15 mouse cellular contexts compared by ENCODE assay signal in the genomic region with DNA sequence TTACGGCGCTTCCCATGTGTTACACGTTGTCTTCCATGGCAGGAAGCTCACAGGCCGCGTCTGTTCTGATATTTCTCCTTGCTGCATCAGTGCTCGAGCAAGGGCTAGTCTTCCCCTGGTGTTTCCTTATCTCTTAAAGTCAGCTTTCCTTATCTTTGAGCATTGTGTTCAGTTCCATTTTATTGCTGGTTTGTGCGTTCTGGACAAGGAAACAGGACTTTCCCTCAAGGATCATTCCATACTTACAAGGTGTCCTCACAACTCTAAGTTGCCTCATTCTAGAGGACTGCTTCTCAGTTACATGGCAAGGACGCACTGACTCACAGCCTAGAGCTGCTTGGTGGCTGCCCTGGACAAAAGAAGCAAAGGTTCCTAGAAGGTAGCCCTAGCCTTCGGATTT.
A peak's percentile ranks its signal among the peaks of the same experiment; 100 is the strongest.
DNase-seq lines count a peak whose midpoint lies in the region; ATAC-seq lines count a peak whose summit lies in the region.
"Had no signal": no experiment of that assay in that cellular context is flagged by ENCODE, and none has a peak within 500 bp of the region (broad histone marks: within the 10 kb centered on the region; RNA-seq: fewer than 3 reads in every experiment).

No protein-coding gene starts in this region.

- peak overlapping the region; percentile 56; the same call in 1 of the 2 replicates for H3K27ac ChIP-seq in heart, embryonic 10.5 days
- H3K27ac ChIP-seq in liver, embryonic 12.5 days, result peak overlapping the region; percentile 81
- H3K27ac ChIP-seq: embryonic facial prominence, embryonic 15.5 days; hindbrain, embryonic 15.5 days; kidney, postnatal 0 days had no signal

- peak overlapping the region; percentile 32; the same call in 1 of the 2 replicates for H3K9ac ChIP-seq in liver, embryonic 12.5 days
- H3K9ac ChIP-seq: embryonic facial prominence, embryonic 15.5 days; hindbrain, embryonic 15.5 days had no signal

- no peaks in the 10 kb centered on the region for H3K36me3 ChIP-seq in heart, embryonic 10.5 days
- peaks cover 70% of the 10 kb centered on the region for H3K36me3 ChIP-seq in megakaryocyte, embryonic 14.5 days (replicated peaks; ENCODE audit: low read length)
- 0 out of 2 replicates have a peak, but pooled peaks cover 6% of the 10 kb centered on the region for H3K36me3 ChIP-seq in liver, embryonic 12.5 days
- H3K36me3 ChIP-seq: embryonic facial prominence, embryonic 15.5 days; hindbrain, embryonic 15.5 days had no signal

- no peaks in the 10 kb centered on the region for H3K9me3 ChIP-seq in heart, embryonic 10.5 days
- no peaks in the 10 kb centered on the region for H3K9me3 ChIP-seq in megakaryocyte, embryonic 14.5 days
- no peaks in the 10 kb centered on the region for H3K9me3 ChIP-seq in liver, embryonic 12.5 days (replicated peaks)
- H3K9me3 ChIP-seq: embryonic facial prominence, embryonic 15.5 days; hindbrain, embryonic 15.5 days had no signal

- H3K4me3 ChIP-seq in heart, embryonic 10.5 days, result no peak overlapping the region
- peak overlapping the region; percentile 86 for H3K4me3 ChIP-seq in megakaryocyte, embryonic 14.5 days (replicated peaks)
- no peak overlapping the region for H3K4me3 ChIP-seq in liver, embryonic 12.5 days
- H3K4me3 ChIP-seq: embryonic facial prominence, embryonic 15.5 days; hindbrain, embryonic 15.5 days had no signal

- H3K4me2 ChIP-seq in liver, embryonic 12.5 days, result peak overlapping the region; percentile 45
- H3K4me2 ChIP-seq: embryonic facial prominence, embryonic 15.5 days; hindbrain, embryonic 15.5 days had no signal

- H3K4me1 ChIP-seq in heart, embryonic 10.5 days, result peaks cover 59% of the 10 kb centered on the region
- peaks cover 96% of the 10 kb centered on the region for H3K4me1 ChIP-seq in megakaryocyte, embryonic 14.5 days
- peaks cover 86% of the 10 kb centered on the region for H3K4me1 ChIP-seq in liver, embryonic 12.5 days

- no peak for ATAC-seq in megakaryocyte, adult 5-6 weeks (ENCODE audit: poor library complexity, severe bottlenecking)
- peak; percentile 76 for ATAC-seq in liver, embryonic 12.5 days

- intact Hi-C loops in heart, postnatal 25 days (cut with DNase I), result loop anchor here (5.0 kb wide), 1 partner anchor 37 kb away; no protein-coding TSS in a partner anchor

- 46% methylated on average over 9 of the region's 9 CpGs for WGBS in heart, embryonic 10.5 days
- 18% methylated on average over 9 of the region's 9 CpGs for WGBS in liver, embryonic 12.5 days (ENCODE audit: insufficient replicate concordance)

- no peaks in the 10 kb centered on the region for H3K27me3 ChIP-seq in heart, embryonic 10.5 days (ENCODE audit: insufficient read depth, poor library complexity, severe bottlenecking)
- no peaks in the 10 kb centered on the region for H3K27me3 ChIP-seq in megakaryocyte, embryonic 14.5 days (replicated peaks)
- H3K27me3 ChIP-seq in liver, embryonic 12.5 days (replicated peaks), result no peaks in the 10 kb centered on the region
- H3K27me3 ChIP-seq: embryonic facial prominence, embryonic 15.5 days; hindbrain, embryonic 15.5 days had no signal

- DNase-seq in heart, embryonic 10.5 days (ENCODE audit: low spot score), result no peak
- no peak for DNase-seq in heart, postnatal 25 days (ENCODE audit: low spot score)
- DNase-seq in spleen, postnatal 36 days (ENCODE audit: low spot score in 2 of 2), result no peak
- no peak for DNase-seq in thymus, postnatal 36 days
- DNase-seq in layer of hippocampus, postnatal 36 days, result no peak
- DNase-seq: adrenal gland, postnatal 25 days; cerebellum, adult 8-10 months; lung, postnatal 36 days; thymus, adult 2 months had no signal
